Mouse (Mus musculus): Measurements from ENCODE around the gene Cnst.
"Not testable (repeated sequence)": the region's sequence is repeated elsewhere in the genome, so short reads cannot be mapped to it uniquely, and the experiment has no call there.

The Cnst gene

GRCm38 (mm10) chr1:179645101-179645979 is 99.2 kb downstream of the Cnst start:
- peak; percentile 78 for DNase-seq (ENCODE audit: low read depth)

- no peak for DNase-seq (ENCODE audit: low read depth)
Measured at GRCm38 (mm10) chr1:179645980-179646268, 99.8 kb downstream of the Cnst start.

GRCm38 (mm10) chr1:179648678-179649077 is 102.5 kb downstream of the Cnst start:
- DNase-seq (ENCODE audit: low read depth), result not testable (repeated sequence)

- no peak for DNase-seq (ENCODE audit: low read depth)
Measured at GRCm38 (mm10) chr1:179649324-179649723, 103.2 kb downstream of the Cnst start.

GRCm38 (mm10) chr1:179650284-179650683 is 104.1 kb downstream of the Cnst start:
- DNase-seq (ENCODE audit: low read depth), result no peak

- DNase-seq (ENCODE audit: low read depth), result no peak
Measured at GRCm38 (mm10) chr1:179651224-179651623, 105.1 kb downstream of the Cnst start.

GRCm38 (mm10) chr1:179663065-179663464 is 116.9 kb downstream of the Cnst start:
- no peak for DNase-seq (ENCODE audit: low read depth)

- no peak for DNase-seq (ENCODE audit: low read depth)
Measured at GRCm38 (mm10) chr1:179664309-179664930, 118.2 kb downstream of the Cnst start.

GRCm38 (mm10) chr1:179666971-179667370 is 120.8 kb downstream of the Cnst start:
- no peak for DNase-seq (ENCODE audit: low read depth)

GRCm38 (mm10) chr1:179667450-179667849 is 121.3 kb downstream of the Cnst start:
- DNase-seq (ENCODE audit: low read depth), result no peak

- peak; percentile 78 for DNase-seq (ENCODE audit: low read depth)
Measured at GRCm38 (mm10) chr1:179668013-179668805, 122.0 kb downstream of the Cnst start, which contains the start of gene Sccpdh. Gene Sccpdh, plus strand, starts transcription at chr1:179668210.

GRCm38 (mm10) chr1:179668836-179669537 is 122.8 kb downstream of the Cnst start:
- DNase-seq (ENCODE audit: low read depth), result peak; percentile 27

GRCm38 (mm10) chr1:179674355-179674754 is 128.2 kb downstream of the Cnst start:
- DNase-seq (ENCODE audit: low read depth), result no peak

GRCm38 (mm10) chr1:179677031-179677430 is 130.9 kb downstream of the Cnst start:
- DNase-seq (ENCODE audit: low read depth), result no peak

Data from induced T-regulatory cell, adult 2 months (primary cell).